In genomic region chr2:28430846-28431245, GRCm38 (mm10) we compare ENCODE assay signal across 27 mouse cellular contexts. TPM values are rescaled to one million over a fixed set of nuclear protein-coding genes. Genes with fewer than 3 reads are reported as not detected.
A peak's percentile ranks its signal among the peaks of the same experiment; 100 is the strongest.
DNase-seq lines count a peak whose midpoint lies in the region; ATAC-seq and TF ChIP-seq lines count a peak whose summit lies in the region.
"Had no signal": no experiment of that assay in that cellular context is flagged by ENCODE, and none has a peak within 500 bp of the region (broad histone marks: within the 10 kb centered on the region; RNA-seq: fewer than 3 reads in every experiment).

No protein-coding gene starts in this region.

- no peak overlapping the region for H3K4me3 ChIP-seq in lung, embryonic 14.5 days (ENCODE audit: low read depth, low read length)
- no peak overlapping the region for H3K4me3 ChIP-seq in lung, postnatal 0 days (ENCODE audit: low read depth, low read length)
- H3K4me3 ChIP-seq in midbrain, embryonic 15.5 days: no peak overlapping the region
- H3K4me3 ChIP-seq: embryonic facial prominence, embryonic 12.5 days; erythroblast, embryonic 14.5 days; forebrain, embryonic 12.5 days; forebrain, embryonic 15.5 days; heart, embryonic 12.5 days; heart, embryonic 15.5 days; hindbrain, embryonic 10.5 days; hindbrain, embryonic 13.5 days had no signal

- 29% methylated on average over 6 of the region's 6 CpGs for WGBS in lung, embryonic 14.5 days
- WGBS in lung, postnatal 0 days: 37% methylated on average over 6 of the region's 6 CpGs
- 66% methylated on average over 6 of the region's 6 CpGs for WGBS in midbrain, embryonic 15.5 days

- no peak for TF ChIP-seq CTCF in lung, embryonic 14.5 days (IDR thresholded peaks at IDR 0.05; ENCODE audit: low read depth)
- TF ChIP-seq CTCF in lung, postnatal 0 days (IDR thresholded peaks at IDR 0.05): no peak

- no peaks in the 10 kb centered on the region for H3K4me1 ChIP-seq in lung, embryonic 14.5 days (ENCODE audit: insufficient read depth)
- H3K4me1 ChIP-seq in lung, postnatal 0 days (ENCODE audit: insufficient read depth, low read depth, low read length): no peaks in the 10 kb centered on the region
- peaks cover 7% of the 10 kb centered on the region; the same call in 1 of the 2 replicates for H3K4me1 ChIP-seq in midbrain, embryonic 15.5 days
- H3K4me1 ChIP-seq: forebrain, embryonic 15.5 days; hindbrain, embryonic 10.5 days had no signal

- H3K4me2 ChIP-seq in lung, embryonic 14.5 days: no peak overlapping the region
- H3K4me2 ChIP-seq in lung, postnatal 0 days (replicated peaks; ENCODE audit: low read depth, low read length): no peak overlapping the region
- no peak overlapping the region for H3K4me2 ChIP-seq in midbrain, embryonic 15.5 days
- H3K4me2 ChIP-seq: embryonic facial prominence, embryonic 12.5 days; forebrain, embryonic 12.5 days; forebrain, embryonic 15.5 days; heart, embryonic 12.5 days; heart, embryonic 15.5 days; hindbrain, embryonic 13.5 days had no signal

- TF ChIP-seq EP300 in lung, postnatal 0 days (IDR thresholded peaks at IDR 0.05): no peak

- no peak for ATAC-seq in lung, embryonic 14.5 days (ENCODE audit: insufficient read depth)
- ATAC-seq in lung, postnatal 0 days: peak; percentile 38
- no peak for ATAC-seq in midbrain, embryonic 15.5 days (replicated peaks)
- ATAC-seq: CD4-positive, CD25-positive, alpha-beta regulatory T cell, adult 4 months; forebrain, embryonic 15.5 days; hindbrain, embryonic 16.5 days had no signal

- no peaks in the 10 kb centered on the region for H3K9me3 ChIP-seq in lung, embryonic 14.5 days (ENCODE audit: low read depth, low read length)
- H3K9me3 ChIP-seq in lung, postnatal 0 days (ENCODE audit: low read length): no peaks in the 10 kb centered on the region
- H3K9me3 ChIP-seq in midbrain, embryonic 15.5 days: no peaks in the 10 kb centered on the region
- H3K9me3 ChIP-seq: embryonic facial prominence, embryonic 12.5 days; forebrain, embryonic 12.5 days; forebrain, embryonic 15.5 days; heart, embryonic 12.5 days; heart, embryonic 15.5 days; hindbrain, embryonic 13.5 days had no signal

- H3K27ac ChIP-seq in lung, embryonic 14.5 days (ENCODE audit: low read depth): peak overlapping the region; percentile 61; the same call in 1 of the 2 replicates
- no peak overlapping the region for H3K27ac ChIP-seq in lung, postnatal 0 days (ENCODE audit: low read length)
- no peak overlapping the region for H3K27ac ChIP-seq in midbrain, embryonic 15.5 days
- H3K27ac ChIP-seq: embryonic facial prominence, embryonic 12.5 days; forebrain, embryonic 12.5 days; forebrain, embryonic 15.5 days; heart, embryonic 15.5 days; hindbrain, embryonic 10.5 days; hindbrain, embryonic 13.5 days had no signal

- H3K9ac ChIP-seq in lung, embryonic 14.5 days: no peak overlapping the region
- H3K9ac ChIP-seq in lung, postnatal 0 days (replicated peaks; ENCODE audit: low read depth): no peak overlapping the region
- no peak overlapping the region for H3K9ac ChIP-seq in midbrain, embryonic 15.5 days
- H3K9ac ChIP-seq: embryonic facial prominence, embryonic 12.5 days; forebrain, embryonic 12.5 days; forebrain, embryonic 15.5 days; heart, embryonic 12.5 days; heart, embryonic 15.5 days; hindbrain, embryonic 13.5 days had no signal

- H3K36me3 ChIP-seq in lung, embryonic 14.5 days (ENCODE audit: insufficient read depth): no peaks in the 10 kb centered on the region
- no peaks in the 10 kb centered on the region for H3K36me3 ChIP-seq in lung, postnatal 0 days (ENCODE audit: insufficient read depth, low read length)
- H3K36me3 ChIP-seq in midbrain, embryonic 15.5 days (replicated peaks): no peaks in the 10 kb centered on the region
- H3K36me3 ChIP-seq: embryonic facial prominence, embryonic 12.5 days; forebrain, embryonic 12.5 days; forebrain, embryonic 15.5 days; heart, embryonic 12.5 days; heart, embryonic 15.5 days; hindbrain, embryonic 10.5 days; hindbrain, embryonic 13.5 days had no signal

- peak; percentile 65 for DNase-seq in lung, embryonic 14.5 days
- DNase-seq in lung, adult 18-20 months: no peak
- DNase-seq in lung, postnatal 0 days (ENCODE audit: low spot score): peak; percentile 20
- no peak for DNase-seq in lung, postnatal 10 days
- peak; percentile 34 for DNase-seq in ZHBTc4 (ENCODE audit: low read depth, low spot score)
- DNase-seq: adrenal gland, adult 2 months; adrenal gland, postnatal 14 days; cerebellum, adult 11 months; cerebellum, adult 2 months; cerebellum, adult 9-11 months; cerebellum, postnatal 25 days; embryo, embryonic 11 days; gastrocnemius, postnatal 25 days; heart, adult 18-20 months; heart, postnatal 10 days; heart, postnatal 36 days had no signal

- no peaks in the 10 kb centered on the region for H3K27me3 ChIP-seq in lung, embryonic 14.5 days (ENCODE audit: insufficient read depth, low read length)
- H3K27me3 ChIP-seq in lung, postnatal 0 days (replicated peaks; ENCODE audit: insufficient read depth, low read length): no peaks in the 10 kb centered on the region
- H3K27me3 ChIP-seq in midbrain, embryonic 15.5 days (replicated peaks): no peaks in the 10 kb centered on the region
- H3K27me3 ChIP-seq: embryonic facial prominence, embryonic 12.5 days; forebrain, embryonic 12.5 days; forebrain, embryonic 15.5 days; heart, embryonic 12.5 days; heart, embryonic 15.5 days; hindbrain, embryonic 13.5 days had no signal

RNA-seq across cellular contexts. Expression of gene Ppp1r26, which starts 15.8 kb away (rescaled TPM):
- 5.9 and 6.8 TPM in 2 replicates for polyA plus RNA-seq in lung, embryonic 14.5 days (2014; fragmentation: Nextera tagmentation; extraction: Ambion mirVana)
- 1.6 and 2.4 TPM in 2 replicates for polyA plus RNA-seq in lung, postnatal 0 days (2015; fragmentation: Nextera tagmentation; extraction: Ambion mirVana)
- 20.2 and 20.3 TPM in 2 replicates for polyA plus RNA-seq in midbrain, embryonic 15.5 days (2015; fragmentation: Nextera tagmentation; extraction: Ambion mirVana)
- polyA plus RNA-seq: CD4-positive, CD25-positive, alpha-beta regulatory T cell, adult 4 months; erythroblast, embryonic 14.5 days had no signal

RNA-seq across cellular contexts. Expression of gene 1700007K13Rik, which starts 35.3 kb away (rescaled TPM):
- polyA plus RNA-seq in lung, embryonic 14.5 days (2014; fragmentation: Nextera tagmentation; extraction: Ambion mirVana): 1.3 TPM in 1 of 2 replicates, not detected in the other
- polyA plus RNA-seq in lung, postnatal 0 days (2015; fragmentation: Nextera tagmentation; extraction: Ambion mirVana): 13.5 and 18.3 TPM in 2 replicates
- polyA plus RNA-seq in midbrain, embryonic 15.5 days (2015; fragmentation: Nextera tagmentation; extraction: Ambion mirVana): 2.4 and 2.9 TPM in 2 replicates
- polyA plus RNA-seq: adrenal gland, adult 2 months; CD4-positive, CD25-positive, alpha-beta regulatory T cell, adult 4 months; erythroblast, embryonic 14.5 days had no signal

RNA-seq across cellular contexts. Expression of gene Mrps2, which starts 37.0 kb away (rescaled TPM):
- polyA plus RNA-seq in lung, embryonic 14.5 days (2014; fragmentation: Nextera tagmentation; extraction: Ambion mirVana): 58.5 and 59.9 TPM in 2 replicates
- 20.8 and 21.8 TPM in 2 replicates for polyA plus RNA-seq in lung, postnatal 0 days (2015; fragmentation: Nextera tagmentation; extraction: Ambion mirVana)
- 49.7 and 51.4 TPM in 2 replicates for polyA plus RNA-seq in midbrain, embryonic 15.5 days (2015; fragmentation: Nextera tagmentation; extraction: Ambion mirVana)

Comparison
In these comparisons a context has a peak if more than half of its experiments do, and no peak if none do; other contexts are left out.
1. DNase-seq: peak in lung, embryonic 14.5 days (single experiment), lung, postnatal 0 days (single experiment) and ZHBTc4 (single experiment); none in lung, adult 18-20 months (0 of 2) and lung, postnatal 10 days (single experiment).